Mouse (Mus musculus) heart, postnatal 0 days (tissue): ENCODE data around the gene Mrpl42. TPM values are rescaled to one million over a fixed set of nuclear protein-coding genes. Genes with fewer than 3 reads are reported as not detected.
A peak's percentile ranks its signal among the peaks of the same experiment; 100 is the strongest.

Experiments used
- ATAC-seq: fragments of 200-750 bp; cut with Nextera tagmentation; 2 replicates; pipeline ENCODE4 v1.8.0; 2017; ENCODE audit warnings: low read depth, moderate number of reproducible peaks, moderate library complexity; ENCODE audit not compliant: insufficient read depth
- DNase-seq: peaks from one replicate; pipeline ENCODE4 v3.0.0-alpha.2; 2016; ENCODE audit warnings: low spot score
- H3K27ac ChIP-seq: fragments of 300-500 bp; sonication (generic); 2 replicates; pipeline ENCODE4 v1.5.1; 2014; ENCODE audit warnings: low read depth, mild to moderate bottlenecking
- H3K27me3 ChIP-seq: fragments of 300-500 bp; sonication (generic); 2 replicates; pipeline ENCODE4 v1.6.1; 2014; ENCODE audit warnings: low read length, mixed read lengths; ENCODE audit not compliant: control insufficient read depth, insufficient read depth
- H3K36me3 ChIP-seq: fragments of 300-500 bp; sonication (generic); replicated peaks from 2 replicates; pipeline ENCODE4 v1.6.1; 2014; ENCODE audit warnings: low read length, mixed read lengths; ENCODE audit not compliant: control insufficient read depth, insufficient read depth
- H3K4me1 ChIP-seq: fragments of 300-500 bp; sonication (generic); 2 replicates; pipeline ENCODE4 v1.6.1; 2014; ENCODE audit warnings: antibody characterized with exemption; ENCODE audit not compliant: control insufficient read depth, insufficient read depth
- H3K4me2 ChIP-seq: fragments of 300-500 bp; sonication (generic); 2 replicates; pipeline ENCODE4 v1.6.1; 2014; ENCODE audit warnings: low read depth, mild to moderate bottlenecking, low read length, moderate library complexity
- H3K4me3 ChIP-seq: fragments of 300-500 bp; sonication (generic); 2 replicates; pipeline ENCODE4 v1.5.1; 2014; ENCODE audit warnings: low read depth, low read length
- H3K9ac ChIP-seq: fragments of 300-500 bp; sonication (generic); replicated peaks from 2 replicates; pipeline ENCODE4 v1.6.1; 2014; ENCODE audit warnings: low read depth, low read length, mixed read lengths
- H3K9me3 ChIP-seq: fragments of 300-500 bp; sonication (generic); replicated peaks from 2 replicates; pipeline ENCODE4 v1.6.1; 2016; ENCODE audit warnings: low read length; ENCODE audit not compliant: control insufficient read depth
- CTCF ChIP-seq: IDR thresholded peaks from 2 replicates; pipeline ENCODE4 v1.5.1; 2016; ENCODE audit warnings: antibody characterized with exemption, control low read depth, low read depth
- EP300 ChIP-seq: IDR thresholded peaks from 2 replicates; pipeline ENCODE4 v1.6.1; 2016; ENCODE audit warnings: antibody characterized with exemption, low read depth
- WGBS: fragments of 180-500 bp; shearing (Covaris S2); extraction: QIAGEN DNeasy Blood & Tissue Kit; methylation state at CpG from one replicate; pipeline ENCODE4 v1.1.7; 2014; 5-methylcytosine and 5-hydroxymethylcytosine counted together
- polyA plus RNA-seq: library from polyadenylated mRNA; unstranded; fragments of >200 nt; fragmentation: Nextera tagmentation; extraction: Ambion mirVana; gene quantifications from 2 replicates; pipeline ENCODE4 v1.2.1, GENCODE M21; 2015
- total RNA-seq: library from RNA; depleted of rRNA; stranded (reverse); fragments of >200 nt; gene quantifications from 2 replicates; pipeline ENCODE4 v1.2.3, GENCODE M21; 2014; ENCODE audit warnings: low replicate concordance

Mrpl42 gene
- total and polyA plus RNA-seq, 2 experiments from 2014 or later = 645 to 928 TPM

GRCm38 (mm10) chr10:95508126-95508525, 6.4 kb upstream of the Mrpl42 start:
- no peak overlapping the region for H3K4me3 ChIP-seq

GRCm38 (mm10) chr10:95504341-95504740, 2.6 kb upstream of the Mrpl42 start:
- H3K4me2 ChIP-seq = no peak overlapping the region
- H3K4me3 ChIP-seq = no peak overlapping the region
- DNase-seq = no peak
- TF ChIP-seq CTCF = no peak
- no peak for TF ChIP-seq EP300
- 0 out of 2 replicates have a peak, but pooled peaks cover 12% of the 10 kb centered on the region for H3K4me1 ChIP-seq
- H3K27ac ChIP-seq = no peak overlapping the region
- no peaks in the 10 kb centered on the region for H3K9me3 ChIP-seq
- H3K9ac ChIP-seq = no peak overlapping the region
- 4% methylated on average over 1 of the region's 1 CpGs for WGBS
- no peak for ATAC-seq
- no peaks in the 10 kb centered on the region for H3K36me3 ChIP-seq
- H3K27me3 ChIP-seq = no peaks in the 10 kb centered on the region

More at GRCm38 (mm10) chr10:95508126-95508525, 6.4 kb upstream of the Mrpl42 start:
- no peak for DNase-seq
- TF ChIP-seq CTCF = no peak
- no peak for TF ChIP-seq EP300
- no peak overlapping the region for H3K4me2 ChIP-seq
- H3K9me3 ChIP-seq = peaks cover 4% of the 10 kb centered on the region; the same call in 1 of the 2 replicates
- no peaks in the 10 kb centered on the region for H3K27me3 ChIP-seq
- no peak for ATAC-seq
- WGBS = 81% methylated on average over 8 of the region's 8 CpGs
- no peaks in the 10 kb centered on the region for H3K36me3 ChIP-seq
- no peaks in the 10 kb centered on the region for H3K4me1 ChIP-seq
- H3K9ac ChIP-seq = no peak overlapping the region
- no peak overlapping the region for H3K27ac ChIP-seq

- Histone ChIP-seq H3K36me3 (peaks cover under 1% of the 10 kb centered on the region; the same call in 1 of the 2 replicates), H3K27me3 (no peaks in the 10 kb centered on the region), H3K4me2 (no peak overlapping the region), H3K27ac (no peak overlapping the region), H3K4me3 (no peak overlapping the region), H3K9ac (no peak overlapping the region), H3K4me1 (0 out of 2 replicates have a peak, but pooled peaks cover 12% of the 10 kb centered on the region), H3K9me3 (no peaks in the 10 kb centered on the region)
- TF ChIP-seq CTCF (no peak), EP300 (no peak)
- no peak for DNase-seq
- 86% methylated on average over 14 of the region's 14 CpGs for WGBS
- no peak for ATAC-seq
Observed at GRCm38 (mm10) chr10:95503443-95504235, 1.9 kb upstream of the Mrpl42 start.

- peak; percentile 14 for DNase-seq
- TF ChIP-seq CTCF (no peak), EP300 (no peak)
- Histone ChIP-seq H3K27me3 (no peaks in the 10 kb centered on the region), H3K4me3 (peak overlapping the region; percentile 84), H3K4me2 (peak overlapping the region; percentile 62), H3K4me1 (0 out of 2 replicates have a peak, but pooled peaks cover 12% of the 10 kb centered on the region), H3K9me3 (no peaks in the 10 kb centered on the region), H3K36me3 (peaks cover 14% of the 10 kb centered on the region), H3K27ac (peak overlapping the region; percentile 93), H3K9ac (peak overlapping the region; percentile 77)
- no peak; the same call in 1 of the 2 replicates for ATAC-seq
- WGBS = 2% methylated on average over 7 of the region's 7 CpGs
Observed at GRCm38 (mm10) chr10:95501033-95501432, 707 bp downstream of the Mrpl42 start.

- Histone ChIP-seq H3K27me3 (no peaks in the 10 kb centered on the region), H3K9ac (no peak overlapping the region), H3K4me1 (no peaks in the 10 kb centered on the region), H3K27ac (no peak overlapping the region), H3K4me2 (no peak overlapping the region), H3K36me3 (peaks cover 79% of the 10 kb centered on the region), H3K9me3 (peaks cover 5% of the 10 kb centered on the region; the same call in 1 of the 2 replicates), H3K4me3 (no peak overlapping the region)
- 91% methylated on average over 5 of the region's 5 CpGs for WGBS
- ATAC-seq (no peak), DNase-seq (no peak)
- TF ChIP-seq CTCF (no peak), EP300 (no peak)
Observed at GRCm38 (mm10) chr10:95494268-95494667, 7.5 kb downstream of the Mrpl42 start.
